Mouse (Mus musculus) bone marrow macrophage, adult 2 months (primary cell): ENCODE results near the gene Naxd. TPM values are rescaled to one million over a fixed set of nuclear protein-coding genes. Genes with fewer than 3 reads are reported as not detected.

Experiments used
- H3K27ac ChIP-seq: 2 replicates; pipeline ENCODE4 v1.5.1; 2012; ENCODE audit warnings: low read depth, low read length; ENCODE audit not compliant: insufficient read depth
- H3K4me1 ChIP-seq: 2 replicates; pipeline ENCODE4 v1.6.1; 2012; ENCODE audit warnings: low read length; ENCODE audit not compliant: control insufficient read depth, insufficient read depth
- H3K4me3 ChIP-seq: 2 replicates; pipeline ENCODE4 v1.5.1; 2012; ENCODE audit warnings: mild to moderate bottlenecking, low read length, moderate library complexity; ENCODE audit not compliant: insufficient read depth
- CTCF ChIP-seq: IDR thresholded peaks from 2 replicates; pipeline ENCODE4 v1.5.1; 2012; ENCODE audit warnings: low read depth, mild to moderate bottlenecking, low read length, moderate library complexity
- POLR2A ChIP-seq: IDR thresholded peaks from 2 replicates; pipeline ENCODE4 v1.6.1; 2012; ENCODE audit warnings: mild to moderate bottlenecking, low read depth, low read length, borderline replicate concordance
- polyA plus RNA-seq: library from polyadenylated mRNA; stranded (reverse); fragments of >200 nt; gene quantifications from 2 replicates; pipeline ENCODE4 v1.2.4, GENCODE M21; 2012; ENCODE audit not compliant: missing spikeins, insufficient read depth, insufficient read length

Gene Naxd
- polyA plus RNA-seq, 1 experiment: 45.1 TPM

DNA sequence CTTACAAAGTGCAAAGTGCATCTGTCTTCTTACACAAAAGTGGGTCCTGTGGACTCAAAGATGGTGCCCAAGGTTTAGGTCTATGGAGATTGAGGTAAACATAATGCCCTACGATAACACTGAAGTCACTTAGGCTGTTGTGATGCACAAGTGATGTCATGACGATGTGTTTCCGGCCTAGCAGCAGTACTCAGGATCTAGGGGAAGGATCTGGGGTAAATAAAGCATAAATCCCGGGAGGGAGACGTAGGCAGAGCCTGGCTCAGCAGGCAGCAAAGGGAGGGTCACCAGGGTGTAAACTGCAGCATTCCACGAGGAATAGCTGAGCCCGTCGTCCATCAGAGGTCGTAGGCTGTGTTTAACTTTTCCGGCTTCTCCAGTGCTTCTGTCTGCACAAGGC is 11.6 kb downstream of the Naxd start:
- TF ChIP-seq CTCF (no peak), POLR2A (no peak)
- Histone ChIP-seq H3K27ac (no peak overlapping the region), H3K4me1 (no peaks in the 10 kb centered on the region), H3K4me3 (no peak overlapping the region)

- H3K4me3 ChIP-seq: no peak overlapping the region
- no peaks in the 10 kb centered on the region for H3K4me1 ChIP-seq
- TF ChIP-seq POLR2A: no peak
- no peak overlapping the region for H3K27ac ChIP-seq
Observed at GRCm38 (mm10) chr8:11510971-11511370, 13.7 kb downstream of the Naxd start.

DNA sequence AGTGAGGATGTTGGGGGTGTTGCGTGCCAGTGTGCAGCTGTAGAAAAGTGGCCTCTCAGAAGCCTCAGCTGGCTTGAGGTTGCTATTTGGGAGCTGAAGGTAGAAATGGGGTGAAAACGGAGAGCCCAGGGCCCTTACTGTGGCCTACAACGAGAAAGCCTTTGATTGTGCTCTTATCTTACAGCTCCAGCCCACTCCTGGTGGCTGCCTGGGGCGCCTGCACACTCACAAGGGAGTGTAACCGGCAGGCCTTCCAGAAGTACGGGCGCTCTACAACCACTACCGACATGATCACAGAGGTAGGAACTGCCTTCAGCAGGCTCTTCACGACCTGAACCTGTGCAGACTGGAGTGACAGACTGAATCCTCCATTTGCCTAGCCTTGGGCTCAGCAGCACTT is 15.4 kb downstream of the Naxd start:
- Histone ChIP-seq H3K27ac (no peak overlapping the region), H3K4me1 (peaks cover 8% of the 10 kb centered on the region), H3K4me3 (no peak overlapping the region)
- TF ChIP-seq CTCF (no peak), POLR2A (no peak)

GRCm38 (mm10) chr8:11513247-11513646 is 15.9 kb downstream of the Naxd start:
- Histone ChIP-seq H3K4me1 (peaks cover 9% of the 10 kb centered on the region), H3K27ac (no peak overlapping the region), H3K4me3 (no peak overlapping the region)
- TF ChIP-seq POLR2A: no peak
- TF ChIP-seq CTCF: no peak

GRCm38 (mm10) chr8:11516292-11516691 is 19.0 kb downstream of the Naxd start:
- Histone ChIP-seq H3K4me1 (peaks cover 9% of the 10 kb centered on the region), H3K4me3 (no peak overlapping the region), H3K27ac (no peak overlapping the region)
- no peak for TF ChIP-seq POLR2A
- TF ChIP-seq CTCF: no peak

GRCm38 (mm10) chr8:11517366-11518055 is 20.2 kb downstream of the Naxd start:
- Histone ChIP-seq H3K4me3 (no peak overlapping the region), H3K4me1 (peaks cover 9% of the 10 kb centered on the region), H3K27ac (no peak overlapping the region)
- TF ChIP-seq POLR2A (no peak), CTCF (no peak)

DNA sequence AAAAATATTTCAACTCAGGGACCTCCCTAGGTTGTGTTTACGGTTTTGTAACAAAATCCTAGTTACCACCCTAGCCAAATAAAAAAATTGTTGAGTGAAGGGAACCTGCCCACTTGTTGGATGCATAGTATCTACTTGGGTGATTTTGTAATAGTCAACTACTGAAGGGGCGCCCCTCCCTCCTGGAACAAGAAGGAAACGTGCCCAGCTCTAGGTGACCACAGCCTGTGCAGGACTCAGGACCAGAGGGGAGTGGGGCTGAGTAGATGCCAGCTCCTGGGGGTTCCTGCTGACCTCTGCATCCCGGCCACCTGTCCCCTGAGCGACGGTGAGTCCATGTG is 20.7 kb downstream of the Naxd start:
- Histone ChIP-seq H3K4me3 (no peak overlapping the region), H3K27ac (no peak overlapping the region), H3K4me1 (peaks cover 9% of the 10 kb centered on the region)
- TF ChIP-seq CTCF: no peak
- no peak for TF ChIP-seq POLR2A

- no peak overlapping the region for H3K27ac ChIP-seq
- TF ChIP-seq POLR2A (no peak), CTCF (no peak)
- no peak overlapping the region for H3K4me3 ChIP-seq
- peaks cover 9% of the 10 kb centered on the region for H3K4me1 ChIP-seq
Observed at GRCm38 (mm10) chr8:11518676-11519075, 21.4 kb downstream of the Naxd start.

DNA sequence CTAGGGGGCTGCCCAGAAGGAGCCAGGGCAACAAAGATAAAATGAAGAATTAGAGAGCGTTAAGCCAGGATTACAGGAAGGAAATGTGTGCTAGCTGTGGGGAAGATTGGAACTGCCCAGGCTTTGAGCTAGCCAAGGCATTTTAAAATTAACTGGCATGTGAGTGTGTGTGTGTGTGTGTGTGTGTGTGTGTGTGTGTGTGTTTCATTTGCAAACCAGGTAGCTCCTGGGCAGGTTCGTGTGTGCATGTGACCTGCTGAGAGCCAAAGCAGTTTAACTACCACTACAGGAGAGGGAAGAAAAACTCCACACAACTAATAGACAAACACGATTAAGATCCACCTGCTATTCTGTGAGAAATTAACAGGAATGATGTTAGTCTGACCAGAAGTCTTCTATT is 26.0 kb downstream of the Naxd start:
- Histone ChIP-seq H3K4me3 (no peak overlapping the region), H3K4me1 (no peaks in the 10 kb centered on the region), H3K27ac (no peak overlapping the region)
- TF ChIP-seq CTCF: no peak

DNA sequence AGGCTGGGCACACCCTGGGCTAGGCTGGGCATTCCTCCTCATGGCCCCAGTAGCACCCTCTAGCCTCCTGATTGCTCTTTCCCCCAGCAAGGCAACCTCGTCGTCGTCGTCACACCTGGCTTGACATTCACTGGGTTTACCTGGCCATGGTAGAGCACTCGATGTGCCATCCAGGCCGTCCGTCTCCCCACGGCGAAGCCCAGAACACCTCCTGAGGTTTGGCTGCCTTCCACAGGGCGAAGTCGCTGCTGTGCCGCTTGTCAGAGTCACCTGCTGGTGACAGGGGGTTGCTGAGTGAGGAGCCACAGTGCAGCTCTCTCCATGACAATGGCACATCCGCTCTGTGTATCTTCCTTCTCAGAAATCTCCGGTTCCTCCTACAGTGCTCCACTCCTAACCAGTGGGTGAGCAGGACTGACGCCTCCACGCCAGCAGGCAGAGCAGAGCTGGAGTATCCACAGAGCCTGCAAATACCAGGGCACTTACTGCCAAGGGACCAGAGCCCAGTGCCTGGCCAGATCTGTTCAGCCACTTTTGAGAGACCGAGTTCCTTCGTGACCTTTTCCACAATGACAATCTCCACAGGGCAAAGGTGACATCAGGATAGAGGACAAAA is 33.0 kb downstream of the Naxd start:
- Histone ChIP-seq H3K4me3 (no peak overlapping the region), H3K4me1 (no peaks in the 10 kb centered on the region), H3K27ac (no peak overlapping the region)
- TF ChIP-seq POLR2A (no peak), CTCF (no peak)

DNA sequence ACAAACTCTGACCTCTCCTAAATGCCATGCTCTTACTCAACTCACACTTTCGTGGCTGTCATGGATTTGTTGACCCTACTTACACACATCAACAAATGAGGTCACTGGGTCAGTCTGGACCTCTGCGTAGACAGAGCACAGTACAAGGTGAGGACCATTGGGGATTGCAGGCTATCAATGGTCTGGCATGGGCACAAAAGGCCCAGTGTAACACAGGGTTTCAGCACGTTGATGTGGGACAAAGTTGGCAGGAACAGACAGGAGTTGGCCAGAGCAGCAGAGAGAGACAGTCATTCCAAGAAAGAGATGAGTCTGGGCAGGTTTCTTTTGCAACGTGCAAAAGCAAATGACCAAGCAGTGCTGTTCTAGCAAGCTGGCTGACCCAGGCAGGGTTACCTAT is 33.5 kb downstream of the Naxd start:
- Histone ChIP-seq H3K4me1 (no peaks in the 10 kb centered on the region), H3K27ac (no peak overlapping the region), H3K4me3 (no peak overlapping the region)
- TF ChIP-seq CTCF (no peak), POLR2A (no peak)
